Mouse (Mus musculus) lung, embryonic 16.5 days (tissue): ENCODE data around the gene Nrxn3. TPM values are rescaled to one million over a fixed set of nuclear protein-coding genes. Genes with fewer than 3 reads are reported as not detected.

Experiments
- ATAC-seq: fragments of 200-750 bp; cut with Nextera tagmentation; 2 replicates; pipeline ENCODE4 v1.8.0; 2017; ENCODE audit warnings: low read depth, mild to moderate bottlenecking, moderate library complexity
- H3K27ac ChIP-seq: fragments of 300-500 bp; sonication (generic); 2 replicates; pipeline ENCODE4 v1.5.1; 2014; ENCODE audit warnings: mild to moderate bottlenecking, control low read depth, low read length
- H3K27me3 ChIP-seq: fragments of 300-500 bp; sonication (generic); 2 replicates; pipeline ENCODE4 v1.6.1; 2014; ENCODE audit warnings: low read depth, low read length, mixed read lengths; ENCODE audit not compliant: control insufficient read depth, insufficient read depth
- H3K36me3 ChIP-seq: fragments of 300-500 bp; sonication (generic); 2 replicates; pipeline ENCODE4 v1.6.1; 2014; ENCODE audit warnings: low read length; ENCODE audit not compliant: control insufficient read depth, insufficient read depth
- H3K4me1 ChIP-seq: fragments of 300-500 bp; sonication (generic); replicated peaks from 2 replicates; pipeline ENCODE4 v1.6.1; 2014; ENCODE audit warnings: low read length, mixed read lengths; ENCODE audit not compliant: control insufficient read depth, insufficient read depth
- H3K4me2 ChIP-seq: fragments of 300-500 bp; sonication (generic); 2 replicates; pipeline ENCODE4 v1.6.1; 2014; ENCODE audit warnings: low read depth, low read length, control low read depth
- H3K4me3 ChIP-seq: fragments of 300-500 bp; sonication (generic); 2 replicates; pipeline ENCODE4 v1.5.1; 2014; ENCODE audit warnings: mild to moderate bottlenecking, low read length, control low read depth
- H3K9ac ChIP-seq: fragments of 300-500 bp; sonication (generic); 2 replicates; pipeline ENCODE4 v1.6.1; 2014; ENCODE audit warnings: low read length, control low read depth
- H3K9me3 ChIP-seq: fragments of 300-500 bp; sonication (generic); 2 replicates; pipeline ENCODE4 v1.6.1; 2016; ENCODE audit warnings: low read length; ENCODE audit not compliant: control insufficient read depth
- WGBS: fragments of 180-500 bp; shearing (Covaris S2); extraction: QIAGEN DNeasy Blood & Tissue Kit; methylation state at CpG from one replicate; pipeline ENCODE4 v1.1.7; 2014; 5-methylcytosine and 5-hydroxymethylcytosine counted together
- polyA plus RNA-seq: library from polyadenylated mRNA; unstranded; fragments of >200 nt; fragmentation: Nextera tagmentation; extraction: Ambion mirVana; gene quantifications from 2 replicates; pipeline ENCODE4 v1.2.1, GENCODE M21; 2015

Gene Nrxn3
- polyA plus RNA-seq, 1 experiment from 2014 or later: 3.1 TPM

- H3K4me1 ChIP-seq: no peaks in the 10 kb centered on the region
- H3K4me2 ChIP-seq: no peak overlapping the region
- H3K9me3 ChIP-seq: no peaks in the 10 kb centered on the region
- no peak overlapping the region for H3K27ac ChIP-seq
- no peak for ATAC-seq
- H3K9ac ChIP-seq: no peak overlapping the region
- no peaks in the 10 kb centered on the region for H3K36me3 ChIP-seq
- H3K27me3 ChIP-seq: no peaks in the 10 kb centered on the region
- no peak overlapping the region for H3K4me3 ChIP-seq
- WGBS: 77% methylated on average over 2 of the region's 2 CpGs
Measured at GRCm38 (mm10) chr12:88939679-88940078, 217.0 kb downstream of the Nrxn3 start.

GRCm38 (mm10) chr12:88944967-88945366, 222.3 kb downstream of the Nrxn3 start:
- no peak for ATAC-seq
- Histone ChIP-seq H3K4me2 (no peak overlapping the region), H3K27ac (no peak overlapping the region), H3K4me3 (no peak overlapping the region), H3K4me1 (no peaks in the 10 kb centered on the region), H3K9me3 (no peaks in the 10 kb centered on the region), H3K9ac (no peak overlapping the region), H3K27me3 (no peaks in the 10 kb centered on the region), H3K36me3 (no peaks in the 10 kb centered on the region)
- WGBS: 58% methylated on average over 3 of the region's 3 CpGs

GRCm38 (mm10) chr12:88949870-88950269, 227.2 kb downstream of the Nrxn3 start:
- Histone ChIP-seq H3K4me1 (no peaks in the 10 kb centered on the region), H3K36me3 (no peaks in the 10 kb centered on the region), H3K27me3 (no peaks in the 10 kb centered on the region), H3K27ac (no peak overlapping the region), H3K4me2 (no peak overlapping the region), H3K4me3 (no peak overlapping the region), H3K9me3 (no peaks in the 10 kb centered on the region), H3K9ac (no peak overlapping the region)
- no peak for ATAC-seq
- WGBS: 85% methylated on average over 2 of the region's 2 CpGs

- no peaks in the 10 kb centered on the region for H3K27me3 ChIP-seq
- no peak overlapping the region for H3K4me2 ChIP-seq
- H3K9me3 ChIP-seq: no peaks in the 10 kb centered on the region
- H3K9ac ChIP-seq: no peak overlapping the region
- no peak overlapping the region for H3K4me3 ChIP-seq
- no peaks in the 10 kb centered on the region for H3K4me1 ChIP-seq
- H3K36me3 ChIP-seq: no peaks in the 10 kb centered on the region
- 61% methylated on average over 7 of the region's 7 CpGs for WGBS
- no peak overlapping the region for H3K27ac ChIP-seq
- no peak for ATAC-seq
Measured at GRCm38 (mm10) chr12:88952937-88953600, 230.4 kb downstream of the Nrxn3 start.

DNA sequence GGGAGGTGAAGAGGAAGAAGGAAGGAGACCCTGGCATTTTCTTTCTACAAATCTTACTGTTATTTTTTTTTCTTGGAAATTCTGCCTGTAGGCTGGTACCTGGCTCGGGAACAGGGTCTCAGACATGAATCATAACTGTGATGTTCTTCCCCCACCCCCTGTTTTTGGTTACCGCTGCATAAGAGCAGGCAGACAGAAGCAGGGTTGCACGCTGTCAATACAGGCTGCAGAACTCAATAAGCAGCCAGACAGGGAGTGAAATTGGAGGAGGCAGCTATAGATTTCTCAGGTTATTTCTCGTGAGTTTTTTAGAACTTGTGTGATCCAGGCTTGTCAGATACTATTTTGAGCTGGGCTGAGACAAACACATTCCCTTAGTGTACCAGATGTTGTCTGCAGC, 231.1 kb downstream of the Nrxn3 start:
- Histone ChIP-seq H3K4me2 (no peak overlapping the region), H3K27me3 (no peaks in the 10 kb centered on the region), H3K9ac (no peak overlapping the region), H3K27ac (no peak overlapping the region), H3K4me1 (no peaks in the 10 kb centered on the region), H3K36me3 (no peaks in the 10 kb centered on the region), H3K4me3 (no peak overlapping the region), H3K9me3 (no peaks in the 10 kb centered on the region)
- ATAC-seq: no peak
- 54% methylated on average over 4 of the region's 4 CpGs for WGBS

- Histone ChIP-seq H3K27ac (no peak overlapping the region), H3K9me3 (no peaks in the 10 kb centered on the region), H3K9ac (no peak overlapping the region), H3K4me2 (no peak overlapping the region), H3K4me3 (no peak overlapping the region), H3K27me3 (no peaks in the 10 kb centered on the region), H3K36me3 (no peaks in the 10 kb centered on the region), H3K4me1 (no peaks in the 10 kb centered on the region)
- WGBS: 75% methylated on average over 3 of the region's 3 CpGs
- no peak for ATAC-seq
Measured at GRCm38 (mm10) chr12:88957431-88957830, 234.8 kb downstream of the Nrxn3 start.

DNA sequence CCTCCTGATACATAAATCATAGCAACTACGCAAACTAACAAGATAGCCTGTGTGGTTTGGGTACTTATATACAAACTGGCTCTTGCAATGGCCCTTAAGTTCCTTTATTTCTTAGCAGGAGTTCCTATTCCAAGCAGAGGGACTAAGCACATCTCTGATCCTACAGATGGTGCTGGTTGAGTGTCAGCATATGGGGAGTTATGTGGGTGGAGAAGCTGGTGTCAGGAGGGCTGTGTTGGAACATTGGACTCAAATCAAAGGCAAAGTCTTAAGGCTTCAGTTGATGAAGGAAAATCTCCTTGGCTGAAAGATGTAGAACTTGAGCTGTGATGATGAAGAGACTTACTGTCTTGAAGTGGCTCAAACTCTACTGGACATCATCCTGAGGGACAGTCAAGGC, 238.1 kb downstream of the Nrxn3 start:
- H3K4me1 ChIP-seq: no peaks in the 10 kb centered on the region
- H3K9ac ChIP-seq: no peak overlapping the region
- no peak overlapping the region for H3K4me2 ChIP-seq
- H3K36me3 ChIP-seq: no peaks in the 10 kb centered on the region
- no peak overlapping the region for H3K27ac ChIP-seq
- H3K4me3 ChIP-seq: no peak overlapping the region
- WGBS: 95% methylated on average over 1 of the region's 1 CpGs
- no peak for ATAC-seq
- H3K9me3 ChIP-seq: no peaks in the 10 kb centered on the region
- no peaks in the 10 kb centered on the region for H3K27me3 ChIP-seq

- H3K4me1 ChIP-seq: no peaks in the 10 kb centered on the region
- H3K27me3 ChIP-seq: no peaks in the 10 kb centered on the region
- no peaks in the 10 kb centered on the region for H3K36me3 ChIP-seq
- WGBS: 48% methylated on average over 4 of the region's 4 CpGs
- no peak overlapping the region for H3K27ac ChIP-seq
- H3K4me3 ChIP-seq: no peak overlapping the region
- no peak for ATAC-seq
- H3K9ac ChIP-seq: no peak overlapping the region
- no peak overlapping the region for H3K4me2 ChIP-seq
- H3K9me3 ChIP-seq: no peaks in the 10 kb centered on the region
Measured at GRCm38 (mm10) chr12:88966329-88966728, 243.7 kb downstream of the Nrxn3 start.

GRCm38 (mm10) chr12:88976621-88977020, 253.9 kb downstream of the Nrxn3 start:
- ATAC-seq: no peak
- WGBS: 83% methylated on average over 2 of the region's 2 CpGs

More at GRCm38 (mm10) chr12:88976621-88977020, 253.9 kb downstream of the Nrxn3 start:
- H3K9ac ChIP-seq: no peak overlapping the region
- no peak overlapping the region for H3K27ac ChIP-seq
- no peaks in the 10 kb centered on the region for H3K9me3 ChIP-seq
- no peaks in the 10 kb centered on the region for H3K36me3 ChIP-seq
- H3K27me3 ChIP-seq: no peaks in the 10 kb centered on the region
- H3K4me2 ChIP-seq: no peak overlapping the region
- H3K4me1 ChIP-seq: no peaks in the 10 kb centered on the region
- H3K4me3 ChIP-seq: no peak overlapping the region
